Mouse (Mus musculus) CH12.LX (cell line): ENCODE measurements around the gene Mettl7b.
A peak's percentile ranks its signal among the peaks of the same experiment; 100 is the strongest.

ENCODE experiments used
- CHD2 ChIP-seq: IDR thresholded peaks from 2 replicates; pipeline ENCODE4 v1.6.1; 2011; ENCODE audit warnings: low read length, improper control_type of control experiment
- GABPA ChIP-seq: IDR thresholded peaks from 2 replicates; pipeline ENCODE4 v1.6.1; 2012; ENCODE audit warnings: low read depth, low read length, improper control_type of control experiment, inconsistent platforms; ENCODE audit not compliant: insufficient replicate concordance
- NELFE ChIP-seq: IDR thresholded peaks from 2 replicates; pipeline ENCODE4 v1.6.1; 2011; ENCODE audit warnings: low read depth, low read length, improper control_type of control experiment
- UBTF ChIP-seq: IDR thresholded peaks from 2 replicates; pipeline ENCODE4 v1.6.1; 2012; ENCODE audit warnings: low read depth, mild to moderate bottlenecking, inconsistent platforms, low read length, improper control_type of control experiment, moderate library complexity

DNA sequence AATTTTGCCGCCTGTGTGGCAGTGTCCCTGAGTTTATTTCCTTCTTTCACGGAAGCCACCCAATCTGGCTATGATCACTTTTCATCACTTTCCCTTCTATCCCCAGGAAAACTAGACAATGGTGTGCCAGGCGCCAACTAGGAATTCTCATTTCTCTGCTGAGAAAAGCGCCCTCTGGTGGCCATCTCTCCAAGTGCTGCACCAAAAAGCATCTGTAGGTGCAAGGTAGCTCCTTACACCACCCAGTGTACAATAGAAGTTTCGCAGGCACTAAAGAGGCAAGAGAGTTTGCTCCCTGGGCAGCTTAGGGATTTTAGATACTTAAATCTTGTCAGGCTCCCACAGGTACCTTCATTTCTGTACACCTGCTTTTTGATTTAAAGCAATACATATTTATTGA, 47.6 kb downstream of the Mettl7b start:
- TF ChIP-seq NELFE: peak; percentile 40; the same call in 1 of the 2 replicates
- TF ChIP-seq GABPA: no peak
- no peak for TF ChIP-seq CHD2
- TF ChIP-seq UBTF: no peak
